Mouse (Mus musculus): ENCODE measurements around the gene Fam107b. TPM values are rescaled to one million over a fixed set of nuclear protein-coding genes. Genes with fewer than 3 reads are reported as not detected.
"Not testable (repeated sequence)": the region's sequence is repeated elsewhere in the genome, so short reads cannot be mapped to it uniquely, and the experiment has no call there.

The Fam107b gene
- polyA plus RNA-seq, 1 experiment from 2014 or later, result 34.4 TPM

DNA sequence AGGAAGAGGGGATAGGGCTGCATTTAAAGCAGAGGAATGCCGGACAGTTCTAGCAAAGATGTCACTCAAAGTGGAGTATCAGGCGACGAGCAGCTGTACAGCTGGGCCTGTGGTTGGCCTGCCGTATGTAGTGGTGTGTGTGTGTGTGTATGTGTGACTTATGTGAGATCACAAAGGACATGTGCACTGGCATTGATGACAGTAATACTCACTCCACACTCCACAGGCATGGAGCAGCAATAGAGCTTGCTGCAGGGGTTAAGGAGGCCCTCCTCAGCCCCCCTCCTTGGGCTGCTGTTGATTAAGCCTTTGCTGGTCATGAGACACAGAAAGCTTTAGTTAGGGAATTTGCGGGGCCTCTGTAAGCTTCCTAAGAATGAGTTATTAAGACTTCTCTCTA lies 147.0 kb downstream of the Fam107b start:
- WGBS, result 71% methylated on average over 5 of the region's 5 CpGs
- H3K36me3 ChIP-seq (ENCODE audit: control insufficient read depth, insufficient read depth, low read length), result no peaks in the 10 kb centered on the region
- H3K9ac ChIP-seq (replicated peaks; ENCODE audit: low read depth, low read length), result no peak overlapping the region
- peaks cover 17% of the 10 kb centered on the region; the same call in 1 of the 2 replicates for H3K4me1 ChIP-seq (ENCODE audit: control insufficient read depth, insufficient read depth, low read length)
- no peak overlapping the region for H3K27ac ChIP-seq (ENCODE audit: low read depth, low read length)
- no peak overlapping the region for H3K4me2 ChIP-seq (ENCODE audit: low read depth, low read length)
- H3K4me3 ChIP-seq (ENCODE audit: low read depth, low read length), result no peak overlapping the region
- ATAC-seq (ENCODE audit: low read depth), result no peak
- no peaks in the 10 kb centered on the region for H3K9me3 ChIP-seq (ENCODE audit: control insufficient read depth, low read length)
- H3K27me3 ChIP-seq (ENCODE audit: control insufficient read depth, insufficient read depth, low read length), result peaks cover 3% of the 10 kb centered on the region; the same call in 1 of the 2 replicates

DNA sequence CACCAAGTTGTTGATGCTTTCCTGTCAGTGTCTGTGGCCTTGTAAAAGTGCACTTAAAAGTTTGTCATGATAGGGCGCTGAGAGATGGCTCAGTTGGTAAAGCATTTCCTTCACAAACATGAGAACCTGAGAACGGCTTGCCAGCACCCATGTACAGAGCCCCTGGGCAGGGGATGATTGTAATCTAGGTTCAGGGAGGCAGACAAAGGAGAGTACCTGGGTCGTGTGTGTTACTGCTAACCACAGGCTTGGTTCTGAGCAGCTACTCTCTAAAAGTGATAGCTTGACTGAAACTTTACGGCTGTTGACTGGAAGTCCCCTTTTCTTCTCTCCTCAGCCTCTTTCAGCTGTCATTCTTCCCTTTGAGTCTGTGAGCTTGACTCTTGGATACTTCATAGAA lies 147.6 kb downstream of the Fam107b start:
- Histone ChIP-seq H3K27me3 (ENCODE audit: control insufficient read depth, insufficient read depth, low read length) (peaks cover 3% of the 10 kb centered on the region; the same call in 1 of the 2 replicates), H3K36me3 (ENCODE audit: control insufficient read depth, insufficient read depth, low read length) (no peaks in the 10 kb centered on the region), H3K9me3 (ENCODE audit: control insufficient read depth, low read length) (no peaks in the 10 kb centered on the region), H3K4me2 (ENCODE audit: low read depth, low read length) (no peak overlapping the region), H3K9ac (replicated peaks; ENCODE audit: low read depth, low read length) (no peak overlapping the region), H3K27ac (ENCODE audit: low read depth, low read length) (no peak overlapping the region), H3K4me3 (ENCODE audit: low read depth, low read length) (no peak overlapping the region), H3K4me1 (ENCODE audit: control insufficient read depth, insufficient read depth, low read length) (peaks cover 17% of the 10 kb centered on the region; the same call in 1 of the 2 replicates)
- 82% methylated on average over 4 of the region's 4 CpGs for WGBS
- no peak for ATAC-seq (ENCODE audit: low read depth)

DNA sequence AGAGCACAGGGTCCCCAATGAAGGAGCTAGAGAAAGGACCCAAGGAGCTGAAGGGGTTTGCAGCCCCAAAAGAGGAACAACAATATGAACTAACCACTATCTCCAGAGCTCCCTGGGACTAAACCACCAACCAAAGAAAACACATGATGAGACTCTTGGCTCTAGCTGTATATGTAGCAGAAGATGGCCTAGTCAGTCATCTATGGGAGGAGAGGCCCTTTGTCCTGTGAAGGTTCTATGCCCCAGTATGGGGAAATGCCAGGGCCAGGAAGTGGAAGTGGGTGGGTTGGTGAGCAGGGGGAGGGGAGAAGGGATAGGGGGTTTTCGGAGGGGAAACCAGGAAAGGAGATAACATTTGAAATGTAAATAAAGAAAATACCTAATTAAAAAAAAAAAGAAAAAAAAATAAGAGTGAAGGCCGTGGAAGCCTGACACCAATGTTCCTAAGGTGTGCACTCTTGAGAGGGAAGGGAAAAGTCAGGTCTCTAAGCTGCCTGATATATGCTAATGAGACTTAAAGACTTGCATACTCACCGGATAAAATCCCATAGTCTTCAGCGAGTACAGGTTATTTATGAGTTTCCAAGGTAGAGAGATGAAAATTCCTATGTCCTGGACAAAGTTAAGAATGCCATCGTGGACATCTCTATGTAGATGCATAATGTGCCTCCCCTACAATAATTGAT lies 149.3 kb downstream of the Fam107b start:
- H3K27me3 ChIP-seq (ENCODE audit: control insufficient read depth, insufficient read depth, low read length); H3K9me3 ChIP-seq (ENCODE audit: control insufficient read depth, low read length); ATAC-seq (ENCODE audit: low read depth); H3K36me3 ChIP-seq (ENCODE audit: control insufficient read depth, insufficient read depth, low read length); H3K9ac ChIP-seq (replicated peaks; ENCODE audit: low read depth, low read length); H3K4me3 ChIP-seq (ENCODE audit: low read depth, low read length); H3K4me2 ChIP-seq (ENCODE audit: low read depth, low read length); H3K27ac ChIP-seq (ENCODE audit: low read depth, low read length): not testable (repeated sequence)
- H3K4me1 ChIP-seq (ENCODE audit: control insufficient read depth, insufficient read depth, low read length), result 0 out of 2 replicates have a peak, but pooled peaks cover 11% of the 10 kb centered on the region
- 90% methylated on average over 5 of the region's 5 CpGs for WGBS

DNA sequence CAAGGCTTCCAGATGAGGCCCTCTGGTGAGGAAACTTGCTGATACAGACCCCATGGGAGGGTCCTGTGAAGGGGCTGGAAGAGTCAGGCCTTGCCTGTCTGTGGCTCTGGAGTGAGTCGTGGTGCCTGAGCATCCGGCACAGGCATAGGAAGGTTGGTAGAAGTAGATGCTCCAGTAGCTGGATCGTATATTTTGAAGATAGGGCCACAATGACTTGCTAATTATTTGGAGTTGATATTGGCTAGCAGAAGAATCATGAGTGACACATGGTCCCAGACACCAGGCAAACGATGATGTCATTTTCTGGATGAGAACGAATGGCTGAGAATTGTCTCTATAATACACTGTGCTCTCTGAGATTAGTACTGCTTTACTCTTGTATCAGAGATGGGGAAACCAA lies 150.8 kb downstream of the Fam107b start:
- Histone ChIP-seq H3K27ac (ENCODE audit: low read depth, low read length) (no peak overlapping the region), H3K4me3 (ENCODE audit: low read depth, low read length) (no peak overlapping the region), H3K36me3 (ENCODE audit: control insufficient read depth, insufficient read depth, low read length) (no peaks in the 10 kb centered on the region), H3K9me3 (ENCODE audit: control insufficient read depth, low read length) (no peaks in the 10 kb centered on the region), H3K27me3 (ENCODE audit: control insufficient read depth, insufficient read depth, low read length) (no peaks in the 10 kb centered on the region), H3K4me2 (ENCODE audit: low read depth, low read length) (no peak overlapping the region), H3K9ac (replicated peaks; ENCODE audit: low read depth, low read length) (no peak overlapping the region), H3K4me1 (ENCODE audit: control insufficient read depth, insufficient read depth, low read length) (no peaks in the 10 kb centered on the region)
- ATAC-seq (ENCODE audit: low read depth), result no peak
- WGBS, result 87% methylated on average over 5 of the region's 5 CpGs

DNA sequence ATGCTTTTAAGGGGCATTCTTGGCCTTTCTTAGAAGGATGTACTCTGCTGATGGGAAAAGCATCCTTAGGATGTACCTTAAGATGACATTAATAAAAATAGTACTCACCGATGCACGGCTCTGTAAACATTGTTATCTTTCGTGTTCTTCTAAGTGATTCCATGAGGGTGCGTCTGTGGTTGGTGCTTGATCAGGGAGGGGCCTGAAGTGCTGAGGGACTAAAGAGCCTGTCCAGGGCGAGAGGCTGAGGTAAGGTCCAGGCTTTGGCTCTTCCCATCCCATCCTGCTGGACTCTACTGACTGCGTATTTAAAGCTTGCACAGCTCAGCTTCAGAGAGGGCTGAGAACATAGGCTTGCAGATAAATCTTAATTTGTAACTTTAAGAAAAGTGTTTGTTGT lies 151.7 kb downstream of the Fam107b start:
- H3K36me3 ChIP-seq (ENCODE audit: control insufficient read depth, insufficient read depth, low read length), result no peaks in the 10 kb centered on the region
- no peak for ATAC-seq (ENCODE audit: low read depth)
- H3K4me2 ChIP-seq (ENCODE audit: low read depth, low read length), result no peak overlapping the region
- H3K27me3 ChIP-seq (ENCODE audit: control insufficient read depth, insufficient read depth, low read length), result no peaks in the 10 kb centered on the region
- H3K9ac ChIP-seq (replicated peaks; ENCODE audit: low read depth, low read length), result no peak overlapping the region
- no peaks in the 10 kb centered on the region for H3K9me3 ChIP-seq (ENCODE audit: control insufficient read depth, low read length)
- H3K4me3 ChIP-seq (ENCODE audit: low read depth, low read length), result no peak overlapping the region
- 83% methylated on average over 6 of the region's 6 CpGs for WGBS
- H3K4me1 ChIP-seq (ENCODE audit: control insufficient read depth, insufficient read depth, low read length), result no peaks in the 10 kb centered on the region
- no peak overlapping the region for H3K27ac ChIP-seq (ENCODE audit: low read depth, low read length)

DNA sequence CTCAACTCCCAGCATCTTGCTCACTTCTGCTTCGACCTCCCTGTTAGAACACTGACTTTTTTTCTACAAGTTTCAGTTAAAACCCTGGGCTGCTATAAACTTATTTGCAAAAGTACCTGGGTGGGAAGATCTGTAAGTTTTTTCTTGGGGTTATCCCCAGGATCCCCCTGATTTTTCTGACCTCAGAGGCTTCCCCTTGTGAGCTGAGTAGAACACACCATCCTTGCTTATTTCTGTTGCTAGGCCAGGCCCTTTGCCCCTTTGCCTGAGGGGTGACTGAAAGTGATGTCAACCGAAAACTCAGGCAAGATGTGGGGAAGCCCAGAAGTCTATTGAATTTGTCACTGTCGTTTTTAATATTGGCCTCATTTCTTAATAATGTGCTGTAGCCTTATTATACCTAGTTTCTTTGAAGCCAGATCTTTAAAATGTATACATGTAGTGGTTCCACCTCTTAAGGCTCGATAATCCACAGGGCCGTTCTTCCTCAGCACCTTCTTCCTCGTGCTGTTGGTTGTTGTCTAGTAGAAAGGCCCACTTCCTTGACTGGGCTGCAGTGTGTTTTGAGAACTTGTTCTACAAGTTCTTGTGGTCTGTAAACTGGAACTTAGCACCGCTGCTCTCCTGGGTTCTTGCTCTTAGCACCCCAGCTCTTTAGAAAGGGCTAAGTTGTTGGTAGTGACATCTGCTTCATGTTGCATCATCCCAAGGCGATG lies 153.3 kb downstream of the Fam107b start:
- H3K4me3 ChIP-seq (ENCODE audit: low read depth, low read length), result no peak overlapping the region
- no peaks in the 10 kb centered on the region for H3K27me3 ChIP-seq (ENCODE audit: control insufficient read depth, insufficient read depth, low read length)
- 91% methylated on average over 8 of the region's 8 CpGs for WGBS
- H3K36me3 ChIP-seq (ENCODE audit: control insufficient read depth, insufficient read depth, low read length), result no peaks in the 10 kb centered on the region
- H3K9ac ChIP-seq (replicated peaks; ENCODE audit: low read depth, low read length), result no peak overlapping the region
- H3K4me1 ChIP-seq (ENCODE audit: control insufficient read depth, insufficient read depth, low read length), result no peaks in the 10 kb centered on the region
- H3K9me3 ChIP-seq (ENCODE audit: control insufficient read depth, low read length), result no peaks in the 10 kb centered on the region
- no peak overlapping the region for H3K27ac ChIP-seq (ENCODE audit: low read depth, low read length)
- no peak overlapping the region for H3K4me2 ChIP-seq (ENCODE audit: low read depth, low read length)
- no peak for ATAC-seq (ENCODE audit: low read depth)

DNA sequence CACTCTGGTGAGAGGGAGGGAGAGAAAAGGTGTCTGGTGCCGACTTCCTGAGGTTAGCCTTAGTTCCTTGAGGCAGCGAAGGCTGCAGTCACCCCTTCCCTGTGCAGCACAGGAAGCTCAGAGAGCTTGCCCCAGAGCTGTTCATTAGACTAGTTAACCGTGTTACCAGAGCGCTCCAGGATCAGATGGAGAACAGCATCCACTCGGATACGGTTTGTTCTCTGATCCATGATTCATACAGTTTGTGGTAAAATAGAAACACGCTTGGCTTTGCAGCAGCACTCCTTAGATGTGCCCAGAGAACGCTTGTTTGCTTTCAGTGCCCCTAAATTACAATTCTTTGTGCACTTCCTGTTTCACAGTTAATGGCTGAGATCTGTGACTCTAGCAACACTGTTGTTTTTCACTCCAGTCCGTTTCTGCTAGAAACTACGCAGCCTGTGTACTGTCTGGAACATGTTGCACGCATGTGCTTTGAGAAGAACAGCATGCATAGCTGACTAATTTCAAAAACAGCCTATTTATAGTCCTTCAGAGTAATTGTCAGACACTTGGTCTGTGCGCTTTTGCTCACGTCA lies 156.3 kb downstream of the Fam107b start:
- H3K9me3 ChIP-seq (ENCODE audit: control insufficient read depth, low read length), result no peaks in the 10 kb centered on the region
- H3K36me3 ChIP-seq (ENCODE audit: control insufficient read depth, insufficient read depth, low read length), result no peaks in the 10 kb centered on the region
- 62% methylated on average over 13 of the region's 13 CpGs for WGBS
- H3K4me3 ChIP-seq (ENCODE audit: low read depth, low read length), result no peak overlapping the region
- H3K4me2 ChIP-seq (ENCODE audit: low read depth, low read length), result no peak overlapping the region
- peak; percentile 23; the same call in 1 of the 2 replicates for ATAC-seq (ENCODE audit: low read depth)
- H3K27ac ChIP-seq (ENCODE audit: low read depth, low read length), result no peak overlapping the region
- H3K9ac ChIP-seq (replicated peaks; ENCODE audit: low read depth, low read length), result no peak overlapping the region
- no peaks in the 10 kb centered on the region for H3K27me3 ChIP-seq (ENCODE audit: control insufficient read depth, insufficient read depth, low read length)
- H3K4me1 ChIP-seq (ENCODE audit: control insufficient read depth, insufficient read depth, low read length), result no peaks in the 10 kb centered on the region; the same call in 1 of the 2 replicates

DNA sequence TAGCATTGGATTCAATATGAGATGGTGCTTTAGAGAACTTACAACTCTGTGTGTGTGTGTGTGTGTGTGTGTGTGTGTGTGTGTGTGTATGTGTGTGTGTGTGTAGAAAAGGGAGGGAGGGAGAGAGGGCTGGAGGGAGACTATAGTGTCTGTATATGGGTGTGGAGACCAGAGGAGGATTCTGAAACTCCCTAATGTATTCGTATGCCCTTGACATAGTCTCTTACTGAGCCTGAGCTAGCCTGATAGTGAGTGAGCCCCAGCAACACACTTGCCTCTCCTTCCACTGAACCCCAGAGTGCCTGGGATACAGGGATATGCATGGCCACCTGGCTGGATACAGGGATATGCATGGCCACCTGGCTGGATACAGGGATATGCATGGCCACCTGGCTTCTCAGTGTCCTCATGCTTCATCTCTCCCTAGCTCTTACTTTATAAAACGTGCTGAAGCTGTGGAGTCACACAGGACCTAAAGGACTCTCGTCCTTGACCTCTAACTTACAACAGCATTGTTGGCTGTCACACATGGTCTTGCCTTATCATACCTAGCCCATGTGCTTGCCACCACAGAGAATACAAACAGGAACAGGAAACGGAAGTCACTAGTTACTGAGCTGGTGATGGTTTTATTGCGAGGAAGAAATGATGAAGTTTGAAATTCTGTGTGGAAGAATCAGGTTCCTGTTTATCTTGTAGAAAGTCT lies 157.1 kb downstream of the Fam107b start:
- no peak overlapping the region for H3K9ac ChIP-seq (replicated peaks; ENCODE audit: low read depth, low read length)
- no peaks in the 10 kb centered on the region; the same call in 1 of the 2 replicates for H3K4me1 ChIP-seq (ENCODE audit: control insufficient read depth, insufficient read depth, low read length)
- H3K27me3 ChIP-seq (ENCODE audit: control insufficient read depth, insufficient read depth, low read length), result no peaks in the 10 kb centered on the region
- H3K9me3 ChIP-seq (ENCODE audit: control insufficient read depth, low read length), result no peaks in the 10 kb centered on the region
- 0 out of 2 replicates have a peak, but pooled peaks have one; percentile 48 for ATAC-seq (ENCODE audit: low read depth)
- no peak overlapping the region for H3K4me3 ChIP-seq (ENCODE audit: low read depth, low read length)
- H3K27ac ChIP-seq (ENCODE audit: low read depth, low read length), result no peak overlapping the region
- H3K36me3 ChIP-seq (ENCODE audit: control insufficient read depth, insufficient read depth, low read length), result no peaks in the 10 kb centered on the region
- 84% methylated on average over 5 of the region's 5 CpGs for WGBS
- H3K4me2 ChIP-seq (ENCODE audit: low read depth, low read length), result no peak overlapping the region
